Mouse (Mus musculus): ENCODE measurements around the gene Gm11555.

DNA sequence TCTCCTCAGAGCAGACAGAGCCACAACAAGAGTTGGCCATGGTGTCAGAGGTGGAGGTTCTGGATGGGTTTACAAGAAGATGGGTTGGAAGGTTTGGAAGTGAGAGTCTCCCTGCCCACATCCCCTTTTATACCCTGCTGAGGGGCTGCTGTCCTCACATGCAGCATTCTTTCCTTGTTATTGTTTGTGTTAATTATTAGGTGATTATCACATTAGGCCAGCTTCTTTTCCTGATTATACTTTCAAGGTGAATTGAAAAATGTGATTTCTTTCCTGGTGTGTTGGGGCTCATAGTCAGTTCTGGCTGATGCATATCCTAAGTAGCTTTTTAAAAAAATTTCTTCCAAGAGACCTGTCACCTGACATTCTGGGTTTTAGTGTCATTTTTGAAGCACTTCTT lies 15.8 kb upstream of the Gm11555 start, which contains the start of gene Krtap4-6:
- TF ChIP-seq POLR2A (IDR thresholded peaks at IDR 0.05; ENCODE audit: borderline replicate concordance, extremely low read depth, low read depth, low read length) (no peak), CTCF (IDR thresholded peaks at IDR 0.05; ENCODE audit: insufficient read depth, low read length) (no peak)
